Mouse (Mus musculus) CD4-positive naive resting alpha-beta T cell, adult 76 days (primary cell): Measurements from ENCODE around the gene Pdcl3. TPM values are rescaled to one million over a fixed set of nuclear protein-coding genes. Genes with fewer than 3 reads are reported as not detected.

Source experiments
- total RNA-seq: library from RNA; stranded (reverse); gene quantifications from one replicate; pipeline ENCODE4 v1.2.4, GENCODE M21; 2023

The Pdcl3 gene
- 30.3 TPM for total RNA-seq

DNA sequence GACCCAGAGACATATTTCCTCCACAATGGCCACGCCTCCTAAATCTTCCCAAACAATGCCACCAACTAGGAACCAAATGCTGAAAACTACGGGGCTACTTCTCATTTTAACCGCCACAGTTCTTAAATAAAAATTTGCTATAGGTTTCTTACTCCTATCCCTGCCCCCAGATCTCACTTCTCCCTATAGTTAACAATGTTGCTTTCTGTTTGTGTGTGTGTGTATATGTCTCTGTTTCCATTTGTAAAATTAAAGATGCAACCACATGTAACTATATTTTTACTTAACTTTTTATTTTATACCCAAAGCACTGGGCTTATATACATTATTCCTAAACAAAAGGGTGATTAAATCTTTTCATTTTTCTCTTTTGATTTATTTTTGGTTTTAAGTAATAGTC, at the start of gene Pdcl3:
Gene Pdcl3, plus strand, starts transcription at position 301 of the 400 bp plus-strand sequence.

DNA sequence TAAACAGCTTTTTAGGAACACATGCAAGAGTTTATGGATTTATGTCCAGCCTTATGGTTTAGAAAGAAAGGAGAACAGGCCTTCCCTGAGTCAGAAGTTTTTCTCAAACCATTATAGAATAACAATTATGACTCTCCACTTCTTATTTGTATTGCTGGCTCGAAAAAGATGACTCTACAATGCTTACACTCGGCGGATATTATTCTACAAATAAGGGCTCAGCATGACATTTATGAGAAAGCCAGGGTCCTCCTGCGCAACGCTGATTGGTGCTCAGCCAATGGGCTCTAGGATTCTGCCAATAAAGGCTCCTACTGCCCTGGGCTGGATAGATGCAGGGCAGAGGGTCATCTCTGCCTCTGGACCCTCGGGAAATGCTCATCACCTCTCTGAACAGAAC, 46.6 kb upstream of the Pdcl3 start, which contains the start of gene Nms:
Gene Nms, plus strand, starts transcription at position 301 of the 400 bp plus-strand sequence.

Other genes with a start within 250 kb of the Pdcl3 start
- not detected for gene Lonrf2, start 148.9 kb upstream of the Pdcl3 start, total RNA-seq
- 27.3 TPM for gene Chst10, start 87.4 kb upstream of the Pdcl3 start, total RNA-seq
- not detected for gene Nms, start 46.5 kb upstream of the Pdcl3 start, total RNA-seq
- gene Npas2, start 208.1 kb downstream of the Pdcl3 start, total RNA-seq: 1.2 TPM